Mouse (Mus musculus): ENCODE data around the gene Rpl10a.
"Not testable (repeated sequence)": the region's sequence is repeated elsewhere in the genome, so short reads cannot be mapped to it uniquely, and the experiment has no call there.

The Rpl10a gene

DNA sequence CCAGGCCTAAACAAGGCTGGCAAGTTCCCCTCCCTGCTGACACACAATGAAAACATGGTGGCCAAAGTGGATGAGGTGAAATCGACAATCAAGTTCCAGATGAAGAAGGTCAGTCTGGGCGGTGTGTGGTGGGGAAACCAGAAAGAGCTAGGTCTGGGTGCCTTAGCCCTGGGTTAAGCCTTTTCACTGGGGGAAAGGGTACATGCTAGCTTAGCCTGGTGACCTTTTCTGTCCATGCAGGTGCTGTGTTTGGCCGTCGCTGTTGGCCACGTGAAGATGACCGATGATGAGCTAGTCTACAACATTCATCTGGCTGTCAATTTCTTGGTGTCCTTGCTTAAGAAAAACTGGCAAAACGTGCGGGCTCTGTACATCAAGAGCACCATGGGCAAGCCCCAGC lies 2.3 kb downstream of the Rpl10a start:
- not testable (repeated sequence) for DNase-seq (ENCODE audit: low read depth in 1 of 2, low spot score in 2 of 2)

GRCm38 (mm10) chr17:28331241-28332112 lies 3.2 kb downstream of the Rpl10a start:
- DNase-seq (ENCODE audit: low read depth in 1 of 2, low spot score in 2 of 2): no peak

DNA sequence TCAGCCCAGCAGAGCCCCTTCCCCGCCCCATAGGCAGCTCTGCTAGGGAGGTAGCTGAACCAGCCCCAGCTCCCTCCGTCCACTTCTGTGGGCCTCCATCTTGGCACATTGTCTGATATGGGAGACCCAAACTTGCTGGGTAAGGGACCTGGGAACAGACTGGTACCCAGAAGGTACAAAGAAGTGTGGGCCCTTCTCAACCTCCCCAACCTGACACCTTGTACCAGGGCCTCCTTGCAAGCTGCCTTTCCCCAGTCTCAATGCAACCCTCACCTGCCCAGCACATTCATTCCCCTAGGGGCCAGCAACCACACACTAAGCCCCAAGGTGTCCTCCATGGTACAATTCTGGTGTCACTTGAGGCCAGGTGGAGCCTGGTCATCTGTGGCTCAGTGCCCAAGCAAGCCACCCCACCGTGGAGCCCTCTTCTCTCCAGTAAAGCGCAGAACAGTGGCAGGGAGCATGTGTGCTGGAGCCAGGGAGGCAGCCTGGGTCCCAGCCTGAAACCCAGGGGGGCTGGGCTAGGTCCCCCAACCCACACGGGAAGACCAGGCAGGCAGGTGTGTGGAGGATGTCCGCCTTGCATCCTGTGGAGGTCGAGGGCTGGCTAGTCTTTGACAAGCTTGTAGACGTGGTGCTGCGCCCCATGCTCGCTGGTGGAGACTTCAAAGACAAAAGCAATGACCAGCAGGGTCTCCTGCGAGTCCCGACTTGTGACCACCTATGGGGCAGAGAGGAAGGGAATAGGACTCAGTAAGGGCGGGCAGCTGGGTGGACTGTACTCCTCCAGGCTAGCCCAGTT lies 4.0 kb downstream of the Rpl10a start:
- DNase-seq (ENCODE audit: low read depth in 1 of 2, low spot score in 2 of 2): no peak

GRCm38 (mm10) chr17:28332915-28333546 lies 4.8 kb downstream of the Rpl10a start:
- DNase-seq (ENCODE audit: low read depth in 1 of 2, low spot score in 2 of 2): no peak

GRCm38 (mm10) chr17:28335267-28335666 lies 7.0 kb downstream of the Rpl10a start:
- DNase-seq (ENCODE audit: low read depth in 1 of 2, low spot score in 2 of 2): no peak

DNA sequence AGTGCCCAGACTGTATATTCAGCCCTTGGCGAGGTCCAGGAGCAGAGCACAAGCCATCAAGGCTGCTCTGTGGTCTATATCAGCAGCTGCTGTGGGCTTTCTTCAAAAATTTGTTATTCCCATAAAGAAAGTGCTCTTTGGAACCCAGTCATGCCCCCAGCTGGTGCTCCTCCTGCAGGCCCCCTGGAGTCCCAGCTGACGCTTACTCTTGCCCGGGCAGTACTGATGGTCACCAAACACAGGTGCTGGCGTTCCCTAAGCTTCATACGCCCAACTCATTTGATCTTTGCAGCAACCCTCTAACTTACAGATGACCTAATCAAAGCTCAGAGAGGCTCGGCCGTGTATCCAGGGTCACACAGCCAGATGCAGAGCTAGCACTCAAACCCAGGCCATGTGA lies 9.3 kb downstream of the Rpl10a start:
- no peak for DNase-seq (ENCODE audit: low read depth in 1 of 2, low spot score in 2 of 2)

GRCm38 (mm10) chr17:28340578-28340977 lies 12.3 kb downstream of the Rpl10a start:
- DNase-seq (ENCODE audit: low read depth in 1 of 2, low spot score in 2 of 2): no peak

DNA sequence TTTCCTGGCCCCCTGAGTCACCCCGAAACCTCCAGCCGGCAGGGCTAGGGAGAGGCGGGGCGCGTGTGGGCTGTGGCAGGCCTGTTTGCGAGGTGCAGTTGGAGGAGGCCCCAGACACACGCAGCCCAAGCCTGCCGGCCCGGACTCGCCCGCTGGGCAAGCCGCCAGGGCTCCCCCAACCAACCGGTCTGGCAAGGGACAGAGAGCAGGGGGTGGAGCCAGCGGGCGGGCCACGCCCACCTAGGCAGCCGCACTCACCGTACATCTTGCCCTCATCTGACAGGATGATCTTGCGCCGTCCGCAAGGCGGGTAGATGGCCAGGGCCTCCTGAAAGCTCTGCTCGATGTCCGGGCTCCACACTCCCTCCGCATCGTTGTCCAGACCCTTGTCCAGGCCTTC lies 12.8 kb downstream of the Rpl10a start:
- no peak for DNase-seq (ENCODE audit: low read depth in 1 of 2, low spot score in 2 of 2)

GRCm38 (mm10) chr17:28344050-28344607 lies 15.9 kb downstream of the Rpl10a start:
- DNase-seq (ENCODE audit: low read depth in 1 of 2, low spot score in 2 of 2): no peak

DNA sequence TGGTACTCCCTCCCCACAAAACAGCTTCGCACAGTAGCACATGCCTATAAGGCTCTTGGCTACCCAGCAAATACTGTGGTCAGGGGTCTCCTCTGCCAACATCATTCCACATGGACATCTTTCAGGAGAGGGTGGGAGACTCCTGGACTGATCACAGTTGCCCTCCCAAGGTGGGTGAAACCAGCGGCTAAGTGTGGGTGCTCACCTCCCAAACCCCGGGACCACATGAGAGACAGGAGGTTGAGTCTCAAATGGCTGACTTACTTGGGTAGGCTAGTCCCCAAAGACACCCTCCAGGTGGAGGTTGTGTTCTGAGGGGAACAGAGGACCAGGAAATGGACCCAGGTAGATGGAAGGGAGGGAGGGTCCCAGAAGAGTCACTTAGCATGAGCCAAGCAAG lies 16.4 kb downstream of the Rpl10a start:
- DNase-seq (ENCODE audit: low read depth in 1 of 2, low spot score in 2 of 2): no peak

DNA sequence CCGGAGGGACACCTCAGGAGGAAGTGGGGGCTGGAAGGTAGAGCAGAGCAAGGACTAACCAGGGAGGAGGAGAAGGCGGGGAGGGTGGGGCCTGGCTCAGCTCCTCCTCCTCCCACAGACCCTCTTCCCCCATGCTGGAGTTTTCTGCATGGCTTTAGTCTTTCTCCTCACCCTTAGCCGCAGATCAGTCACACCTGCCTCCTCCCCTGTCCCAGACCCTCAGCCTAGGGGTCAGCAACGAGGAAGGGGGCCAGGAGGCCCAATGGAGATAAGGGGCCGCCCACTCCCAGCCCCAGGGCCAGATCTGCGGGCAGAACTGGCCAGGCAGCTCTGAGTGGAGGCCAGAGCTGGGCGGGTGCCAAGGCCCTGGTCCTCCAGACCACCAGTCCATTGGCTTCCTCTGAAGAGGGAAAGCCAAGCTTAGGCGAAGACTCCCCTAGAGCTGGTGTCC lies 17.0 kb downstream of the Rpl10a start:
- DNase-seq (ENCODE audit: low read depth in 1 of 2, low spot score in 2 of 2): no peak

GRCm38 (mm10) chr17:28345882-28346281 lies 17.6 kb downstream of the Rpl10a start:
- no peak for DNase-seq (ENCODE audit: low read depth in 1 of 2, low spot score in 2 of 2)

- no peak for DNase-seq (ENCODE audit: low read depth in 1 of 2, low spot score in 2 of 2)
Measured at GRCm38 (mm10) chr17:28347327-28347726, 19.1 kb downstream of the Rpl10a start.

- no peak for DNase-seq (ENCODE audit: low read depth in 1 of 2, low spot score in 2 of 2)
Measured at GRCm38 (mm10) chr17:28348211-28348610, 19.9 kb downstream of the Rpl10a start.

GRCm38 (mm10) chr17:28349264-28349880 lies 21.1 kb downstream of the Rpl10a start:
- no peak for DNase-seq (ENCODE audit: low read depth in 1 of 2, low spot score in 2 of 2)

- DNase-seq (ENCODE audit: low read depth in 1 of 2, low spot score in 2 of 2): no peak
Measured at GRCm38 (mm10) chr17:28349901-28350465, 21.7 kb downstream of the Rpl10a start.

DNA sequence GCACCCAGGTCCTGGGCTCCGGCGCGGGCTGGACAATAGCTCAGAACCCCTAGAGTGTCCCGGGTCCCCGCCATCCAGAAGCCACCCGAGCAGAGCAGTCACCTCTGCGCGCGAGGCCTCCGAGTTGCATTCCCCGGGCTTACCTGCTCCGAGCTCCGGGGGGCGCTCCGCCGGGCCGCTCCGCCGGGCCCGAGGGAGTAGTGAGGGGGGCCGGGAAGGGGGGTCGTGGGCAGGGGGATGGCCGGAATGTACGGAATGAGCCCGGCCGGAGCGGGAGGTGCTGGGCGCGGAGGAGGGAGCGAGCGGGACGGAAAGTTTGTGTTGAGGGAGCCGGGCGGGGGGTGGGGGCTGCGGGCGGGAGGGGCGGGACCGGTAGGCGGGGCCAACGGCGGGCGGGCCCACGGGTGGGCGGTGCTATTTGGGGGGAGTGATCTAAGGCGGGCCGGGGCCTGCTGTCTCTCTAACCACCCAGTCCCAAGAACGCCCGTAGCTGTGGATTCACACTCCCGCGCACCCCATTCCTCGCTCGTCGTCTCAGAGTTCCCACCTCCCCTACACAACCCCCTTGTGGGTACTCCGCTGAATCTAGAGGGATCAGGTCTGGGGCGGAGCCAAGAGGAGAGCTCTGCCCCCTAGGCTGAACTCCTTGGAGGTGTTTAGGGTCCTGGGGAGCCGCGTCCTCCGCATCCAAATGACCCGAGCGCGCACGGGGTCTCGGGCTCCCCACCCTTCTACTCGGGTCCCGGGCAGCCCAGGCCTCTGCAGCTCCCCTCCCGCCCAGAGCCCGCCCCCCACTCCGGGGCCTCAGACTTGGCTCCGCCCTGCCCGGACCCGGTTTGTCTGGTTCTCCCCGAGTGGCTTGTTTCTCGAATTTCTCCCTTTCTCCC lies 22.4 kb downstream of the Rpl10a start, which contains the start of gene Tead3:
TSS of gene Tead3 (minus strand) at position 352 of the 887 bp plus-strand sequence.
- no peak for DNase-seq (ENCODE audit: low read depth in 1 of 2, low spot score in 2 of 2)

DNA sequence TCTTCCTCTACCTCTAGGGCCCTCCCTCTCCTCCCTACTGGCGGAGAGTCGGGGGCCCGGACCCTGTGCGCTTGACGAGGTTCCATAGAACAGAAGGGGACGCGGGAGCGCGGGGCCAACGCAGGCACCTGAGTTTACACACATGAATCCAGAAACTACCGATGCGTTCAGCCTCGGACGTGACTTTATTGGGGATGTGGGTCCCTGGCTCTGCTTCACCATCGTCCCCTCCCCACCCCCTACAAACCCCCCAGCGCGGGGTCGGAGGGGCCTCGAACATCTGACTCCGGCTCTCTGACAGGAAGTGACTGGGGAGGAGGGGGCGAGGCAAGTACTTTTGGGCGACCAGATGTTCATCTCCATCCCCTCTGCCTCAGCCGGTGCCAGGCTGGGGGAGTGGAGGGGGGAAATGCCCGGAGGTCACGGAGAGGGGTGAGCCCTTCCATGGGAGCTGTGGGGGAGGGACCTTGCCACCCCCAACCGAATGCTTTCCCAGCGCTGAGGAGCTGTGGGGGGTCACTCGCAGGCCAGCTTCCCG lies 23.2 kb downstream of the Rpl10a start:
- no peak for DNase-seq (ENCODE audit: low read depth in 1 of 2, low spot score in 2 of 2)

DNA sequence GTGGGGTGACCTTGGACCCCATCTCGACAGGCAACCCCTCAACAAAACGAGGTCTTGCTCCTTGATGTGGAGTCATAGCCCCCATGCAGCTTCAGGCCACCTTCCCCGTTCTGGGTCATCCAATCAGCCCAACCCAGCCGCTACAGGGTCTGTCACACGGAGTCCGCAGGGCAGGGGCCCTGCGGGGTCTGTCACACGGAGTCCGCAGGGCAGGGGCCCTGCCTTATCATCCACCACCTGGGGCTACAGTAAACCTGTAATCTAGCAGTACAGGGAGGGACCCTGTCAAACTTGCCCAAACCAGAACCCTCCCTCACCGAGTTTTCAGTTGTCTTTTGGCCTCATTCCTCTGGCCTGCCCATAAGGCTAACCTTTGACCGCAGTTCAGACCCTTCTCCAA lies 23.7 kb downstream of the Rpl10a start:
- no peak for DNase-seq (ENCODE audit: low read depth in 1 of 2, low spot score in 2 of 2)

Measured in monocyte, adult 2 months (primary cell).